Mouse (Mus musculus) liver, adult 2 months (tissue): Measurements from ENCODE around the gene Ring1.

Source experiments
- CTCF ChIP-seq: fragments of 200-500 bp; IDR thresholded peaks from 2 replicates; pipeline ENCODE4 v1.5.1; 2011; ENCODE audit warnings: low read depth, low read length, control low read depth
- POLR2A ChIP-seq: fragments of 200-500 bp; IDR thresholded peaks from 2 replicates; pipeline ENCODE4 v1.6.1; 2011; ENCODE audit warnings: low read length, control low read depth; ENCODE audit not compliant: insufficient read depth; ENCODE audit errors: extremely low read depth

DNA sequence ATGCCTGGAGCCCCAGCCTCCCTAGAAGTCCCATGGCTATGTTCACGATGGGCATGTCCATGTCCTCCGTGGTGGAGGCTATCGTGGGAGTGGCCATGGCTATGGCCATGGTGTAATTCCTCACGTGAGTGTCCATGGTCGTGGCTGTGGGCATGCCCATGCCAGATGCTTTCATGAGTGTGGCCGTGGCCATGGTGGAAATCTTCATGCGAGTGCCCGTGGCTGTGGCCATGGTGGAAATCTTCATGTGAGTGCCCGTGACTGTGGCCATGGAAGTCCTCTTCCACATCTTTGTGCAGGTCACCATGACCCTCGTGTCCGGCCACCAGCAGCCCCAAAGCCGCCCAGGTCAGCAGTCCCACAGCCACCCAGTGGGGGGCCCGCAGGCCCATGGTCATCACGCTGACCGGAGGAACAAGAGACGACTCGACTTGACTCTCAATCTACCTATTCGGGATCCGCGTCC, 6.4 kb upstream of the Ring1 start:
- TF ChIP-seq CTCF: peak; percentile 13; the same call in 1 of the 2 replicates
- TF ChIP-seq POLR2A: no peak
